Mouse (Mus musculus): ENCODE measurements at regions not wholly inside any gene's neighbourhood (a gene's known extent, or its start where the extent isn't known, plus 50 kb on each side); places are given as distances from the start of the nearest gene placed in this dataset.
A peak's percentile ranks its signal among the peaks of the same experiment; 100 is the strongest.

DNA sequence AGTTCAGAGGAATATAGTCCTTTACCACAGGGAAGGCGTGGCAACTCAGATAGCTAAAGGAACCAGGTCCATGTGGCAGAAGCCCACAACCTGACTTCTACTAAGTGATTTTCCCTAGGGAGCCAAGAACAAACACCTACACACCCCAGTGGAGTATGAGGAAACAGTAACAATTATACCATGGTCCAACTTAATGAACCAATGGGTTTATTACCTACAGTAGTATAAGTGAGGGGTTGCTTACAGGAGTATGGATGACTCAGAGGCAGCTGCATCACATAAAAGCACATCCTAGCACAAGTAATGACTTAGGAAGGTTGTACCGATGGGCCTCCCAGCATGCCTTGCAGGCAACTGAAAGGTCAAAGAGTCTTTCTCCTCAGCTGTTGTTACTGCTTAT is 98.7 kb upstream of the Cul1 start:
- no peak for DNase-seq (ENCODE audit: low spot score in 2 of 2)

DNA sequence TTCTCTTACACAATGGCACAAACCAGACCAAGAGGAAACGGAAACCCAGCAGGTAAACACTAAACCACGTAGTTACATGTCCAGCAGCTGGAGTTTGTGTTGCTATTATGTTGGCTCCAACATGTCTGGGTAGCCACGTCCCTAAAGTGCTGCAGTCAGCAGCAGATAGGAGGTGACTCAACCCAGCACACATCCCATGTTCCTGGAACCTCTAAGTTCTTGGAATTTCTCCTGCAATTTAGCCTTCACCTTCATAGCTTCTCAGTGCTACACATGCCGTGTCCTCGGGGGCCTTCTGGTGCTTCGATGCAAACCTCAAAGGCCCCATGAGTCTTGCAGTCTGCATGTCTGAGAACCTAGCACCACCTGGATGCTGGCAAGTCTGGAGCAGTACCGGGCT is 97.7 kb upstream of the Cul1 start:
- DNase-seq (ENCODE audit: low spot score in 2 of 2) = no peak

- no peak for DNase-seq (ENCODE audit: low spot score in 2 of 2)
Measured at GRCm38 (mm10) chr6:47356500-47356899, 96.7 kb upstream of the Cul1 start.

DNA sequence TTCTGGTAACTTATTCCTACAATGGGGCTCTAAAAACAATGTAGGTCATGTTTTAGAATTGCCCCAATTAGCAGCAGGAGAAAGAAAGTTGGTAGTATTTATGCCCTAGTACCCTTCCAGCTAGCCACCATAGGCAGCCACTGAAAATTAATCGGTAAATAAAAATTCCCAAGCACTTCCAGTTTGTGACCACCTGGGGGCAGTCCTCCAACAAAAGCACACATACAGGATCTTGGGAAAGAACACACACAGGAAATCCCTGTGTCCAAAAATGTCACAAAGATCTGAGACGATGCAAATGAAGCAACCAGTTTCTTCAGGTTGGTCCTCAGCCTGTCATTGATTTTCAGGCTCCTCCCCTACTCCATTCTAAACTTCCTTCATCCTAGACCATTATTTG is 94.5 kb upstream of the Cul1 start:
- DNase-seq (ENCODE audit: low spot score in 2 of 2) = peak in 1 of 2 experiments; percentile 18

GRCm38 (mm10) chr6:47364002-47364401 is 89.2 kb upstream of the Cul1 start:
- DNase-seq (ENCODE audit: low spot score in 2 of 2) = no peak

- DNase-seq (ENCODE audit: low spot score in 2 of 2) = no peak
Measured at GRCm38 (mm10) chr6:47364556-47364955, 88.6 kb upstream of the Cul1 start.

- DNase-seq (ENCODE audit: low spot score in 2 of 2) = no peak
Measured at GRCm38 (mm10) chr6:47365651-47366645, 87.2 kb upstream of the Cul1 start.

DNA sequence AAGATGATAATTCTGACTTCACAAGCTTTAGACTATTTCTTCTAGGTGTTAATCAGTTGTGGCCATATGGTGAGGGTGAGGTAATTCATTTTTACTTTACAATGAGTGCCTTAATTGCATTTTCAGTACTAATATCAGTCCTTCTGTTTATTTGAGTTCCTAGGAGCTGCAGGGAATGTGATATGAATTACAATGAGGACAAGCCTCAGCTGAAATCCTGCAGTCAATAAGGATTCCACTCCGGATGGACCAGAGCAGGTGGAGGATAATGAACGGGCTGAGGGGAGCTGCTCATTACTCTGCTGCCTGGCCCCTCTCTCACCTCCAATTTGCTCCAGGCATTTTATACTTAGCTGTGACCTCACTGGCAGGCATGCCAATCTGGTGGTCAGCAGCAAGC is 85.7 kb upstream of the Cul1 start:
- no peak for DNase-seq (ENCODE audit: low spot score in 2 of 2)

- no peak for DNase-seq (ENCODE audit: low spot score in 2 of 2)
Measured at GRCm38 (mm10) chr6:47375705-47376104, 77.5 kb upstream of the Cul1 start.

DNA sequence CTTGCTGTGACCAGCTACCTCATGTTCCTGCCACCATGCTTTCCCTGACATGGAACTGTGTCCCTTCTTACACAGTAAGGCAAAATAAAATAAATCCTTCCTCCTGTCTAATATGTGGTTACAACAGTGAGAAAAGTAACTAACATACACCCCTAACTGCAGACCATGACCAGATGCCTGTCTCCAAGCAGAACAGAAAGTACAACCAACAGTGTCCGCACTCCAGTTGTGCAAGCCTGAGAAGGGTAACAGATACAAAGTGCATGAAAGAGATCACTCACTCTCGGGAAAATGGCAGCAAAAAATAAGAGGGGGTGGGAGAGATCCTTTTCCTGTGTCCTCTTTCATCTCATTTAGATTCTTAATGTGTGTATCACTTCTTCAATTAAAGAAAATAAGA is 71.7 kb upstream of the Cul1 start:
- no peak for DNase-seq (ENCODE audit: low spot score in 2 of 2)

GRCm38 (mm10) chr6:47386550-47386949 is 66.6 kb upstream of the Cul1 start:
- DNase-seq (ENCODE audit: low spot score in 2 of 2) = no peak

GRCm38 (mm10) chr6:47389908-47390307 is 63.3 kb upstream of the Cul1 start:
- DNase-seq (ENCODE audit: low spot score in 2 of 2) = no peak

DNA sequence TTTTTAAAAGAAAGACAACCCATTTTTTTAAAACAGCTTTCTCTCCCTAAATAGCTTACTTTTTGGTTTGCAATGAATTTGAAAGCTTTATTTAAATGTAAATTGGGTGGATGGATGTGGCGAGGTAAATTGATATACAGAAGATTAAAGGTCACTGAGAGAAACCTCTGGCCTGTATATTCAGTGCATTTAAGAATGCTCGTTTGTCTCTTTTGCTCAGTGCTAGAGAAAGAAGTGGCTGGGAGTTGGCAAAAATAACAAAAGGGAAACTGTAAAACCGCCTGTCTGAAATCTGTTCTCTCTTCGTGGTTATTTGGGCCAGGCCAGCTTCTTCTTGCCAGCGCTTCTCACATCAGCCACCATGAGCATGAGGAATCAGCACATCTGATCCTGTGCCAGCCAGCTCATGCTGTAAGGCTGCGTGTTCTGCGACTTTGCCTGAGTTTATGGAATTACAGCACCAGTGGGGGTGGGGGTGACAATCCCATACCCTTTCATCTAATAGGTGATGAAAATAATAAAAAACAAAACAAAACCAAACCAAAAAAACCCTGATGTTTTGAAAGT is 62.7 kb upstream of the Cul1 start:
- peak in 1 of 2 experiments; percentile 73 for DNase-seq (ENCODE audit: low spot score in 2 of 2)

- DNase-seq (ENCODE audit: low spot score in 2 of 2) = no peak
Measured at GRCm38 (mm10) chr6:47391014-47391802, 62.0 kb upstream of the Cul1 start.

DNA sequence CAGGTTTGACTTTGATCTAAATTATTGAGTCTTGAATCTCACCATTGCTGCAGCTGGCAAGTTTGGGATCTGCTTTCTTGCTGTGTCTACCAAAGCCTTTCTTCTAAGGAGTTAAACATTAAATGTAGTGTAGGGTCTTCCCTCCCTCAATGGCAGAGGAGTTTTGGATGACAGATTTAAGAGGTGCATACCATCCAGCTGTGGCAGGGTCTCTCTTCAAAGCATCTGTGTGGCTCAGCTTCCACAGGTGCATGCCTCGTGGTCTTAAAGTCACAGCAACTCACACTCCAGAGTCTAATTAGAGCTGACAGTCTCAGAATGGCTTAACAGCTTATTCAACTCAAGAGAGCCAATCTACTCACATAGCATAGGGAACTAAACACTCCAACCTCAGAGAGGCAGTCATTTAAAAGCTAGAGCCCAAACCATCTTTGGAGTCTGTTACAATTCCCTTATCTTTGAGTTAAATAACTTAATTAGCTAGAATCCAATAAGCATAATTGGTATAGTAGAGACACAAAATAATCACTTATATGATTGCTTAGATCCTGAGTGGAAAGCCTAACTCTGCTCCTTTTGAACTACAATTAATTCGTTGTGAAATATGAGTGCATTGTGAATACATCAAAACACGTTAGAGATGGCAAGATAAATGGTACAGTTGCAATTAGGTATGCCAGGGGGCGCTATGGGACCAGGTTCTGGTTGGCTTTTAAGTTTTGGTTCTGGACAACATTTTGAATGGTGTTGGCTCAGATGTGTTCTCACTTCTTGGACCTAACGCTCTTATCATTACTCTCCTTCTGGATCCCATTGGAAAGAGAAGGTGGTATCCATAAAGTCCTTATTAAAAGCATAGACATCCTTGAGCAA is 57.5 kb upstream of the Cul1 start:
- no peak for DNase-seq (ENCODE audit: low spot score in 2 of 2)

Data from left cerebral cortex, adult 8-10 months (tissue).